Mouse (Mus musculus) forebrain, embryonic 16.5 days (tissue): ENCODE data around the gene Kcnk7. TPM values are rescaled to one million over a fixed set of nuclear protein-coding genes. Genes with fewer than 3 reads are reported as not detected.

ENCODE experiments used
- ATAC-seq: fragments of 200-750 bp; cut with Nextera tagmentation; 2 replicates; pipeline ENCODE4 v1.8.0; 2017; ENCODE audit warnings: mild to moderate bottlenecking, moderate library complexity
- H3K27ac ChIP-seq: fragments of 300-500 bp; sonication (generic); 2 replicates; pipeline ENCODE4 v1.5.1; 2014; ENCODE audit warnings: low read length, control low read depth
- H3K27me3 ChIP-seq: fragments of 300-500 bp; sonication (generic); replicated peaks from 2 replicates; pipeline ENCODE4 v1.6.1; 2014; ENCODE audit warnings: low read length; ENCODE audit not compliant: control insufficient read depth, insufficient read depth
- H3K36me3 ChIP-seq: fragments of 300-500 bp; sonication (generic); 2 replicates; pipeline ENCODE4 v1.6.1; 2014; ENCODE audit not compliant: control insufficient read depth, insufficient read depth
- H3K4me1 ChIP-seq: fragments of 300-500 bp; sonication (generic); replicated peaks from 2 replicates; pipeline ENCODE4 v1.6.1; 2014; ENCODE audit warnings: low read length; ENCODE audit not compliant: control insufficient read depth, insufficient read depth
- H3K4me2 ChIP-seq: fragments of 300-500 bp; sonication (generic); 2 replicates; pipeline ENCODE4 v1.6.1; 2014; ENCODE audit warnings: mild to moderate bottlenecking, low read length, control low read depth
- H3K4me3 ChIP-seq: fragments of 300-500 bp; sonication (generic); replicated peaks from 2 replicates; pipeline ENCODE4 v1.5.1; 2014; ENCODE audit warnings: mild to moderate bottlenecking, low read length, control low read depth
- H3K9ac ChIP-seq: fragments of 300-500 bp; sonication (generic); replicated peaks from 2 replicates; pipeline ENCODE4 v1.6.1; 2014; ENCODE audit warnings: low read depth, low read length, control low read depth
- H3K9me3 ChIP-seq: fragments of 300-500 bp; sonication (generic); 2 replicates; pipeline ENCODE4 v1.6.1; 2016; ENCODE audit warnings: low read length; ENCODE audit not compliant: control insufficient read depth
- WGBS: fragments of 180-500 bp; shearing (Covaris S2); extraction: QIAGEN DNeasy Blood & Tissue Kit; methylation state at CpG from one replicate; pipeline ENCODE4 v1.1.7; 2014; 5-methylcytosine and 5-hydroxymethylcytosine counted together
- polyA plus RNA-seq: library from polyadenylated mRNA; unstranded; fragments of >200 nt; fragmentation: Nextera tagmentation; extraction: Ambion mirVana; gene quantifications from 2 replicates; pipeline ENCODE4 v1.2.1, GENCODE M21; 2015

Gene Kcnk7
- polyA plus RNA-seq, 1 experiment from 2014 or later: 0.48 TPM

GRCm38 (mm10) chr19:5741641-5742240 lies 37.6 kb downstream of the Kcnk7 start:
- no peaks in the 10 kb centered on the region for H3K9me3 ChIP-seq
- H3K9ac ChIP-seq: peak overlapping the region; percentile 82
- peak overlapping the region; percentile 64 for H3K4me3 ChIP-seq
- peak; percentile 70 for ATAC-seq
- peak overlapping the region; percentile 89 for H3K27ac ChIP-seq
- 0 out of 2 replicates have a peak, but pooled peaks cover 4% of the 10 kb centered on the region for H3K27me3 ChIP-seq
- under 1% methylated on average over 37 of the region's 55 CpGs for WGBS
- no peaks in the 10 kb centered on the region for H3K36me3 ChIP-seq
- H3K4me1 ChIP-seq: peaks cover 46% of the 10 kb centered on the region
- peak overlapping the region; percentile 99 for H3K4me2 ChIP-seq

DNA sequence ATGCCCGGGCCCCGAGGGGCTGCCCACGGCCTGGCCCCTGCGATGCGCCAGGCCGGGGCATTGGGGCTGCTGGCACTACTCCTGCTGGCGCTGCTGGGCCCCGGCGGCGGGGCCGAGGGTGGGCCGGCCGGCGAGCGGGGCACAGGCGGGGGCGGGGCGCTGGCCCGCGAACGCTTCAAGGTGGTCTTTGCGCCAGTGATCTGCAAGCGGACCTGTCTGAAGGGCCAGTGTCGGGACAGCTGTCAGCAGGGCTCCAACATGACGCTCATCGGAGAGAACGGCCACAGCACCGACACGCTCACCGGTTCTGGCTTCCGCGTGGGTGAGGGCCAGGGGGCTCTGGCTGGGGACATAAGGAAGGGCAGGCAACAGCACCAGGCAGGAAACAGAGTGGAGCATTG lies 38.1 kb downstream of the Kcnk7 start:
- H3K4me1 ChIP-seq: peaks cover 46% of the 10 kb centered on the region
- H3K27ac ChIP-seq: peak overlapping the region; percentile 89
- H3K4me3 ChIP-seq: peak overlapping the region; percentile 64
- H3K9ac ChIP-seq: peak overlapping the region; percentile 82
- peak; percentile 49 for ATAC-seq
- H3K9me3 ChIP-seq: no peaks in the 10 kb centered on the region
- H3K27me3 ChIP-seq: 0 out of 2 replicates have a peak, but pooled peaks cover 4% of the 10 kb centered on the region
- H3K4me2 ChIP-seq: peak overlapping the region; percentile 99
- WGBS: 1% methylated on average over 32 of the region's 32 CpGs
- no peaks in the 10 kb centered on the region for H3K36me3 ChIP-seq

- no peak for ATAC-seq
- WGBS: 49% methylated on average over 5 of the region's 5 CpGs
- 0 out of 2 replicates have a peak, but pooled peaks cover 4% of the 10 kb centered on the region for H3K27me3 ChIP-seq
- H3K4me2 ChIP-seq: no peak overlapping the region
- no peak overlapping the region for H3K4me3 ChIP-seq
- H3K9ac ChIP-seq: no peak overlapping the region
- H3K9me3 ChIP-seq: no peaks in the 10 kb centered on the region
- H3K4me1 ChIP-seq: peaks cover 46% of the 10 kb centered on the region
- no peak overlapping the region for H3K27ac ChIP-seq
- no peaks in the 10 kb centered on the region for H3K36me3 ChIP-seq
Measured at GRCm38 (mm10) chr19:5743576-5743975, 39.4 kb downstream of the Kcnk7 start.

- no peaks in the 10 kb centered on the region for H3K9me3 ChIP-seq
- no peak for ATAC-seq
- peak overlapping the region; percentile 38 for H3K9ac ChIP-seq
- H3K4me3 ChIP-seq: peak overlapping the region; percentile 23
- no peak overlapping the region for H3K27ac ChIP-seq
- WGBS: 4% methylated on average over 36 of the region's 36 CpGs
- H3K36me3 ChIP-seq: no peaks in the 10 kb centered on the region
- H3K4me1 ChIP-seq: peaks cover 36% of the 10 kb centered on the region
- peak overlapping the region; percentile 51 for H3K4me2 ChIP-seq
- peaks cover 8% of the 10 kb centered on the region; the same call in 1 of the 2 replicates for H3K27me3 ChIP-seq
Measured at GRCm38 (mm10) chr19:5745756-5746710, 41.9 kb downstream of the Kcnk7 start.

- Histone ChIP-seq H3K4me3 (no peak overlapping the region), H3K4me2 (no peak overlapping the region), H3K27me3 (peaks cover 8% of the 10 kb centered on the region; the same call in 1 of the 2 replicates), H3K4me1 (peaks cover 36% of the 10 kb centered on the region), H3K27ac (no peak overlapping the region), H3K36me3 (no peaks in the 10 kb centered on the region), H3K9me3 (no peaks in the 10 kb centered on the region), H3K9ac (no peak overlapping the region)
- ATAC-seq: no peak
- 41% methylated on average over 12 of the region's 12 CpGs for WGBS
Measured at GRCm38 (mm10) chr19:5746907-5747363, 42.8 kb downstream of the Kcnk7 start.

GRCm38 (mm10) chr19:5749476-5749875 lies 45.3 kb downstream of the Kcnk7 start:
- peaks cover 24% of the 10 kb centered on the region for H3K4me1 ChIP-seq
- peaks cover 6% of the 10 kb centered on the region; the same call in 1 of the 2 replicates for H3K27me3 ChIP-seq
- no peaks in the 10 kb centered on the region for H3K36me3 ChIP-seq
- no peak overlapping the region for H3K9ac ChIP-seq
- no peak overlapping the region for H3K4me3 ChIP-seq
- H3K27ac ChIP-seq: no peak overlapping the region
- H3K9me3 ChIP-seq: no peaks in the 10 kb centered on the region
- ATAC-seq: no peak
- WGBS: 74% methylated on average over 6 of the region's 6 CpGs
- H3K4me2 ChIP-seq: no peak overlapping the region

DNA sequence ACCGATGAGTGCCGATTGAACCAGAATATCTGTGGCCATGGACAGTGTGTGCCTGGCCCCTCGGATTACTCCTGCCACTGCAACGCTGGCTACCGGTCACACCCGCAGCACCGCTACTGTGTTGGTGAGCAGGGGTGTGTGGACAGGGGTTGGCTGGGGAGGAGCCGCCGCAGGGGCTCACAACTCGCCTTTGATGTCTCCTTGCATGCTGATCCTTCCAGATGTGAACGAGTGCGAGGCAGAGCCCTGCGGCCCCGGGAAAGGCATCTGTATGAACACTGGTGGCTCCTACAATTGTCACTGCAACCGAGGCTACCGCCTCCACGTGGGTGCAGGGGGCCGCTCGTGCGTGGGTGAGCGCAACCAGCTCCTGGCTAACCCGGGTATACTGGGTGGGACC lies 46.8 kb downstream of the Kcnk7 start:
- Histone ChIP-seq H3K9ac (no peak overlapping the region), H3K27me3 (peaks cover 4% of the 10 kb centered on the region; the same call in 1 of the 2 replicates), H3K4me2 (no peak overlapping the region), H3K9me3 (no peaks in the 10 kb centered on the region), H3K4me1 (peaks cover 17% of the 10 kb centered on the region), H3K36me3 (no peaks in the 10 kb centered on the region), H3K27ac (no peak overlapping the region), H3K4me3 (no peak overlapping the region)
- WGBS: 10% methylated on average over 22 of the region's 22 CpGs
- no peak for ATAC-seq

DNA sequence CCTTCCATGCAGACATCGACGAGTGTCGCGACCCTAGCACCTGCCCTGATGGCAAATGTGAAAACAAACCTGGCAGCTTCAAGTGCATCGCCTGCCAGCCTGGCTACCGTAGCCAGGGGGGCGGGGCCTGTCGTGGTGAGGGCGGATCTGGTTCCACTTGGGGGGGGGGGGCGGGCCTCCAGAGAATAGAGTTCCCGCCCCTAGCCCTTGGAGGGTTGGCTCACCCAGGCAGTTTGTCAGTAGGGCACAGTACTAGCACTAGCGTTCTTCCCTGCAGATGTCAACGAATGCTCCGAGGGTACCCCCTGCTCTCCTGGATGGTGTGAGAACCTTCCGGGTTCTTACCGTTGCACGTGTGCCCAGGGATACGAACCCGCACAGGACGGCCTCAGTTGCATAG lies 47.6 kb downstream of the Kcnk7 start:
- H3K9ac ChIP-seq: no peak overlapping the region
- peaks cover 12% of the 10 kb centered on the region for H3K4me1 ChIP-seq
- peak; percentile 52; the same call in 1 of the 2 replicates for ATAC-seq
- H3K9me3 ChIP-seq: no peaks in the 10 kb centered on the region
- no peaks in the 10 kb centered on the region for H3K36me3 ChIP-seq
- WGBS: 7% methylated on average over 20 of the region's 20 CpGs
- H3K27ac ChIP-seq: no peak overlapping the region
- no peak overlapping the region for H3K4me3 ChIP-seq
- H3K4me2 ChIP-seq: peak overlapping the region; percentile 12; the same call in 1 of the 2 replicates
- peaks cover 8% of the 10 kb centered on the region; the same call in 1 of the 2 replicates for H3K27me3 ChIP-seq
